Mouse (Mus musculus) thymus, postnatal 25 days (tissue): ENCODE results near the gene Def6.
A peak's percentile ranks its signal among the peaks of the same experiment; 100 is the strongest.

Experiments used
- DNase-seq: peaks from one replicate; pipeline ENCODE4 v3.0.0; 2022

Gene Def6

DNA sequence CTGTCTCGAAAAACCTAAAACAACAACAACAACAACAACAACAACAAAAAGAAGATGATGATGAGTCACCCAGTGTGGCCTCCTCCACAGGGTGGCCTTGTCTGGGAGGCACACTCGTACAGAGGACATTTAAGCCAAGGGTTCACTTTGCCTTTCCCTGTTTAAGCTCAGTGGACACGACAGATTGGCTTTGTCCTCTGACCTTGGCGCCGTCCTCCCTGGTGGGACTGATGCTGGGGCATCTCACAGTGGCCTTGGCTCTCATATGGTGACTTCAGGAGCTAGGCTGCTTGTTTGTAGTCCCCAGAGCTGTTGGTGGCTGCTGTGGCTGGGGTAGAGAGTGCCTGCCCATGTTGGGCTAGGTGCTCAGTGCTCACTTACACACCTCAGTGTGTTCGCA, 36.6 kb downstream of the Def6 start:
- DNase-seq = no peak

DNA sequence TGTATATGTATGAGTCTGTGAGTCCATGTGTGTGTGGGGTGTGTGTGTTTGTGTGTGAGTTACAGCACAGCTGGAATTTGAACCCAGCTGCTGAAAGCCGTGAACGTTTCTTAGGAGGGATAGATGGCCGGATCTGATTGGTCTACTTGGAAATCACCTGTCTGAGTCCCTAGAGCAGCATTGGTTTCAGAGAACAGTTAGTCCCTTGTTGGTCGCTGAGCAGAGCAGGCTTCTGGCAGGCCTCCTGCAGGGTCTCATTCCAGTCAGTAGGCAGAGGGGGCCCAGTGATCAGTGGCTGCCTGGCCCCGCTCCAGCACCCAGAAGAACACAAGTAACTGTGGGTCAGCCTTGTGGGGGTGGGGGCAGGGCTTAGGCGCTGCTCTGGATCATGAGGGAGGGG, 37.1 kb downstream of the Def6 start:
- DNase-seq = no peak

DNA sequence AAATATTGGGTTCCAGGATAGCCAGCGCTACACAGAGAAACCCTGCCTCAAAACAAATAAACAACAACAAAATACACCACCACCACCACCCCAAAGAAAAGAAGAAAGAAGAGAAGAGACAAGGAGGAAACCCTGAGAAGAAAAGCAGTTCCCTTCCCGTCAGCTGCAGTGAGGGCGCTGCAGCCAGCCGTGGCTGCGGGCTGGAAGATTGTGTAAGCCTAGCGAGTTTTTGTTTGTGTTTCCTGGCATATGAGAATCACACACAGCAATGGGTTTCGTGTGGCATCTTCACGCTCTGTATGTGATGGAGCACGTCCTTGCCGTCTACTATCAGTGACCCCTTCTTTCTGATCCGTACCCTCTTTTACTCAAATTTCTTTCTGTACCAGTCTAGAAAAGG, 39.1 kb downstream of the Def6 start:
- no peak for DNase-seq

DNA sequence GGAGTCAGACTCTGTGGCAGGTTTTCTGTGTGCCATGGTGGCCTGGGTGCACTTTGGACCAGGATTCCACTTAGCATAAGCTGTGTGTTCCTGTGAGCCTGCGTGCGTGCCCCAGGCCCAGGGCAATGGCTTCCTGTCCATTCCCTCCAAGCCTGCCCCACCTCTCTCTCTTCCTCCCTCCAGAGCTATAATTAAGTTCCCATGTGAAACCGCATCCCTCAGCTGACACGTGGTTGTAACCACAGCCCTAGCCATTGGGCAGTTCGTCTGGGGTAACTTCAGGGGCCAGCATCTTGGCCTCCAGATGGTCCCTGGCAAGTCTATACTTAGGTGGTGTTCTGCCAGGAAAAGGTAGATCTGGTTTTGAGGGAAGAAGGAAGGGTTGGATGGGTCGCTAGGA, 40.0 kb downstream of the Def6 start:
- DNase-seq = no peak

DNA sequence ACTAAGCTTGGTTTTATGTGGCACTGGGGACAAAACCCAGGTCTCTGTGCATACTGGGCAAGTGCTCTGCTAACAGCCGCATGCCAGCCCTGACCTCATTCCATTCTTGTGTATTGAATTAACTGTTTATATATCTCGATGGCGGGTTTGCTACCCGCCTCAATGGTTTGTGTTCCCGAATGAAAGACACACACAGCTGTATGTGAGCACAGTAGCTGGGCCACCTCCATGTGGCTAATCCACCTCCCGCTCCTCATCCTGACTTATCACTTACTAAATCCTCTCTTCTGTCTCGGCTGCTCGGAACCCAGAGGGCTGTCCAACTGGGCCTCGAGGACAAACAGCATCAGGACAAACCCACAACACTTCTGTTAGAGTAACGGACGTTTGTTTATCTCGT, 41.5 kb downstream of the Def6 start:
- no peak for DNase-seq

DNA sequence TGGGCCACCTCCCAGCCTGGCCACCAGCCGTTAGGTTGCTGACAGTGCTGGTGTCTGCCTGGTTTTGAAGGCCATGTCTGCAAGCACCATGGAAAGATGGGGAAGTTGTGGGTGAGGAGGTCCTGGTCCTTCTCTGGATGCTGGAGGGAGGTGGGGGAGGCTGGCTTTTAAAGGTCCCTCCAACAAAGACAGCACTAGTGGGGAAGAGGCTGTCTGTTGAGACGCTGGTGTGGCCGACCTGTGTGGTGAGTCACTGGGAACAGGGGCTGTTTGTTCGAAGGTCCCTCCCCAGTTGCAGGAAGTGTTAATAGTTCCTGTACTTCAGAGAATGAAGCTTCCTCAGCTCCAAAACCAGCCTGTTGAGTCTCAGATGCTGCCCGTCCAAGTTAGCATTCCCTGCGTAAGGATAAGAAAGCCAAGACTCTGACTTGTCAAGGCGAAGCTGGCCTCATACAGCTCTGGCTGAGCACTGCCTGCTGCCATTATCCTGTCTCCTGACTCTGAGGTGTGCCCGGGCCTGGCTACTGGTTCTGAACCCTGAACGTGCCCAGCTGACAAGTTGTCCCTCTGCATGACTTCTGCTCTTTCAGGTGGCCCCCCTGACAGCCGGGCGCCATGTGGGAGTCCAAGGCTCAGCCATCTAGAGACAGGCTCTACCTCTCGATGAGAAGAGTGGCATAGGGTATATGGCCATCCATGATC, 44.2 kb downstream of the Def6 start:
- DNase-seq = no peak

DNA sequence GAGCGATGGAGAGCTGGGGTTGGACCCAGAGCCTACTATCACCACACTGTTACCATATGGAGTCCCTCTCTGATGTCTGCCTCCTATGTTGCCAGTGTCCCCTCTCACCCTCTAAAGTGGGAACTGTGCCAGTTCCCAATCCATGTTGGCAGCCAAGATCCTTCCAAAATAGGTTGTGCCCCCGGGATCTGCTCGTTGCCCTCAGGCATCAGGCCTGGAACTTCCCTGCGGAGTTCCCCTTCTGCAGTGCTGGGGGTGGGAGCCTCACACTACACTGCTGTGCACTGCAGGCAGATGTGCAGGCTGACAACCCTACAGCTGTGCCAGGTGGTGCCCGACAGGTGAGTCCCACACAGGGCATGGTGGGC, 44.7 kb downstream of the Def6 start:
- no peak for DNase-seq

DNA sequence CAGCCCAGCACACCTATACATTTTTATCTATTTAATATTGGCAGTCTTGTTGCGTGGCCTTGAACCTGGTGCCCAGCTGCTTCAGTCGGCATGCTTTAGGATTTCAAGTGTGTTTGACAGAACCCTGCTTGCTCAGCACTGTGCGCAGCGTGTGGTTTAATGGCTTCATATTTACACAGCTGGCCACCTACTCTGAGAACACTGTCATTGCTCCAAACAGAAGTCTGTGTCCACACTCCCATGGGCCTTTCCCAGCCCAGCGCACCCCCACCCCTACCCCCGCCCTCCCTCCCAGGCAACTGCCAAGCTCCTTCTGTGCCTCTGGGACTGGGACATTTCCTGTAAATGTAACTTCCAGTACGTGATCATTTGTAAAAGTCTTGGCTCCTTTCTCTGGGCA, 45.6 kb downstream of the Def6 start:
- DNase-seq = no peak

DNA sequence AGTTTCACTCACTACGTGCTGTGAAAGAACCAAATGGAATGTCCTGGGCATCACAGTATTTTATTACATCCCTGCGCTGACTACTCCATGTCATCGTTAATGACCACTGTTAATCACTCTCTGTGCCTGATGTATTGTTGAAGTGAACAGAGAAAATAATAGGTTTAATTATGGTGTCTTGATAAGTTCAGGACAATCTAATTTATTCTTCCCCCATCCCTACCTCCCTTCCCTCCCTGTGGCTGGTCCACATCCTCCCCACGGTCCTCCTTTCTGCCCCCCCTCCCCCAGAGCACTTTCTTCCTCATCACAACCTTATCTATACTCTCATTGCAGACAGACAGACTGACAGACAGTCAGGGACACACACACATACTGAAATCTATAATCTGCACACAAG, 47.2 kb downstream of the Def6 start:
- no peak for DNase-seq

DNA sequence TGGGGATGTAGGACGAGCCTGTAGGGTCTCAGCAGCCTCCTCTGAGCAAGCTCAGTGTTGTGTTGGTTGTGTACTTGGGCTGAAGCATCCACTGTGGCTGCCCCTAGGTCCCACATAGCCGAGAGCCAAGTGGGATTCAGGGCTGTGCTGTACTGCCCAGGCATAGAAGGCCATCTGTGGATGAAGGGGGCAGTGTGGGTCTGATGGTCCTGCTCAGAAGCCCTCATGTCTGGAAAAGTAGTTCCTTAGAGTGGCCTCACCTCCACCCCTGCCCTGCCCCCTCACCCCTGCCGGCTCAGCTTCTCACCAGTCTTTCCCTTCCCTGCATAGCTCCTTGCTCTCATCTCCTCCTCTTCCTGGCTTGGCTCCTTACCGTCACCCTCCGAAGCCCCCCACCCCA, 48.1 kb downstream of the Def6 start:
- DNase-seq = peak; percentile 18

DNA sequence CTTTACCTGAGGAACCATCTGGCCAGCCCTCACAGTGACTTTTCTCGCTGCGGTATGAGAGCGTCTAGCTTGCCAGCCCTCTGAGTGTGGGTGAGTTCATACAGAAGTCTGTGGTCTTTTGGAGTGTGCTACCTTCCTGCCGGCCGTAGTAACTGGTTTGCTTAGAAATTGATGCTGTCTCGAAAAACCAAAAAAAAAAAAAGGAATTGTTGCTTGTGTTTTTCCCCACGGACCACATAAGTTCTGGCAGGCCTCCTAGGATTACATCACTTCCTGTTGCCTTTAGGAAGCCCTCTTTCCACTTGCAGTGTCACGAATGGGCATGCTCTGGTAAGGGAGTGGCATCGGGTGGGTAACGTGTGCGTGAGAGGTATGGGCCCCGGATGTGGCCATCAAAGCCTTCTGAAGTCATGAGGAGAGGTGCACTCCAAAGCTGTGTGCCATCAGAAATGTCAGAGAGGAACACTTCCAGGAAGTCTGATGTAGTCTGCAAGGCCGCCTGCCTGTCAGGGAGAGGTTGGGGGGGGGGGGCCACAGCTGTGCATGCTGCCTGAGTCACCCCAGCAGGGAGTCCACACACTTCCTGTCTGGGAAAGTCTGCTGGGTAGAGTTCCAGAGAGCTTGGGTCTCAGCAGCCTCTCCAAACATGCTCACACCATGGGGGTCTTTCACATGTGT, 49.2 kb downstream of the Def6 start:
- peak; percentile 73 for DNase-seq

DNA sequence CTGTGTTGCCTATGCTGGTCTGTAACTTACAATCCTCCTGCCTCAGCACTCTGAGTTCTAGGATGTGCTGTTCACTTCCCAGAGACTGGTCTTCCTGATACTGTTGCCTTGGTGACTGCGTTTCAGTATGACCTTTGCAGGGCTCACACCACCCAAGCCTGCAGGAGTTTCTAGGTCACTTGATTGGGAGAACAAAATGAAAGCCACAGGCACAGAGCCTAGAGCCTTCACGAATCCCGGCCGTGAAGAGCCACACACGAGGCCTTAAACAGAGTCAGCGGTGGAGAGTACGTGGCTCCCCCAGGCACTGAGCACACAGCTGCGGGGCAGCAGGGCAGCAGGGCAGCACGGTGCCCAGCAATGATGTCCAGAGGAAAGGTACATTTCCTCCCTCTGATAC, 50.7 kb downstream of the Def6 start:
- no peak for DNase-seq

DNA sequence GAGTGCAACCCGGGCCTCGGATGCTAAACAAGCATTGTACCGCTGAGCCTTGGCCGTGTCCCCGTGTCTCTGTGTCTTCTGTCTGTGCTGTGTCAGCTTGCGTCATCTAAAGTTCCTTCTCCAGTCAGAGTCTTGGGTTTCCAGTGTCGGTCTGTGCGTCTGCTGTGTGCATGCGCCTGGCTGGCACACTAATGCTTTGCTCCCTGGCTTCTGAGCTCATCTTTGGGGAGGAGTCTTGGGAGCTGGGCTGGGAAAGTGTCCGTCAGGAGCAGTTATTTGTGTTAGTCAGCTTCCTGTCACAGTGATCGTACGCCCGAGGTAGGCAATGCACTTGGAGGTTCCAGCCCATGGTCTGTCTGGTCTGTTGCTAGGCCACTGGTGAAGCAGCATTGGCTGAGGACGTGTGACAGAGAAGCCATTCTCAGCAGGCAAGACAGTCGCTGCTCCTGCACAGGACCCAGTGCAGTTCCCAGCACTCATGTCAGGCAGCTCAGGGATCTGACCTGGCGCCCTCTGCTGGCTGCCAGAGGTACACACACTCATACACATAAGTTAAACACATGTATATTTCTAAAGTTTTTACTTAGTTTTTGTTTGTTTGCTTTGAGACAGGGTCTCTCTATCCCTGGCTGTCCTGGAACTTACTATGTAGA, 52.4 kb downstream of the Def6 start:
- peak; percentile 49 for DNase-seq

DNA sequence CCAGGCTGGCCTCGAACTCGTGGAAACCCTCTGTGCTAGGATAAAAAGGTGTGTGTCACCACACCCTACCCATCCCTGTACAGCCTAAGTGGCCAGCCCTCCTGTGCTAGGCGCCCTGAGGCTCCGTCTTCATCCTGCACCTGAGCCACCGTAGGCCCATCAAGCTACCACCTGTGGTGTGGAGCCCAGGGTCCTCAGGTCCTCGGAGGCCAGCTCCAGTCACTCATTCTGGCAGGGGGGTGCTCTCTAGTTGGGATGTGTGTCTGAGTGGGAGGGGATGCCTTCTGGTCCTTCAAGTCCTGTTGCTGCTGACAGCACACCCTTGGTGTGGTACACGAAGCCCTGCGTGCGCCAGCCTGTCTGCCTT, 52.9 kb downstream of the Def6 start:
- no peak for DNase-seq

DNA sequence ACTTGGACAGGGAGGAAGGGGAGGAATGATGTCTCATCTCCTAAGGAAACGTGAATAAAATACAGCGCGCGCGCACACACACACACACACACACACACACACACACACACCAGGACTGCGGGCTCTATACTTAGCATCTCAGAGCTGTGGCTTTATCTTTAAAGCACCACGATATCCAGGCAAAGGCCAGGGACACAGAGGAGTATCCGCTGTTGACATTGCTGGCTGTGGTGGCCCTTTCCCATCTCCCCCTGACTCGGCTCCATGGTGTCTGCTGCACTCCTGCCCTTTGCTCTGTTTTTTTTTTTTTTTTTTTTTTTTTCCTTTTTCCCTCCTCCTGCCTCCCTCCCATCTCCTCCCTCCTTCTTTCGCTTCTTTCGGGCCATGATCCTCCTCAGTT, 54.2 kb downstream of the Def6 start:
- DNase-seq = no peak

DNA sequence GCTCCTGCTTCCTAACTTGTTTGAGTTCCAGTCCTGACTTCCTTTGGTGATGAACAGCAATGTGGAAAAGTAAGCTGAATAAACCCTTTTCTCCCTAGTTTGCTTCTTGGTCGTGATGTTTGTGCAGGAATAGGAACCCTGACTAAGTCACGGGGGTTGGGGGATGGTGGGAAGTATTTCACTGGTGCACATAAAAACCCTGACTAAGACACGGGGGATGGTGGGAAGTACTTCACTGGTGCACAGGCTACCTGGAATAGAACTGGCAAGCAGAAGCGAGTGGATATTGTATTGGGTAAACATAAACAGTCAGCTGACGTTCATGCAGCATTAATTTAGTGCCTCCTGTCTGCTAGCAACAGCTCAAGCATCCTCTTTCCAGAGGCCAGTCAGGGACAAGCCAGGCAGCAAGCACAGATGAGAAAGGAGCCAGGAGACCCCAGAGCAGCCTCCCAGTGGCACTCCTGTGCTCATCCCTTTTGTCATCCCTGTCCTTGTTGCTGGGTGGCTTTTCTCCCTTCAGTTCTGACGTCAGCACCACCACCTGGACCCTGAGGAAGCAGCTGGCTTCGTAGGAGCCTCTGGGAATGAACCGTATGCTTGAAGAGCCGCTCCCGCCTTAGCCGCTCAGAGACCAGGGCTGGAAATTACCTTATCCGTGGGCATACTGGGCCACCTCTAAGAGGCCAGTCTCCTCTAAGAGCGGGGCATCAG, 55.8 kb downstream of the Def6 start:
- no peak for DNase-seq

DNA sequence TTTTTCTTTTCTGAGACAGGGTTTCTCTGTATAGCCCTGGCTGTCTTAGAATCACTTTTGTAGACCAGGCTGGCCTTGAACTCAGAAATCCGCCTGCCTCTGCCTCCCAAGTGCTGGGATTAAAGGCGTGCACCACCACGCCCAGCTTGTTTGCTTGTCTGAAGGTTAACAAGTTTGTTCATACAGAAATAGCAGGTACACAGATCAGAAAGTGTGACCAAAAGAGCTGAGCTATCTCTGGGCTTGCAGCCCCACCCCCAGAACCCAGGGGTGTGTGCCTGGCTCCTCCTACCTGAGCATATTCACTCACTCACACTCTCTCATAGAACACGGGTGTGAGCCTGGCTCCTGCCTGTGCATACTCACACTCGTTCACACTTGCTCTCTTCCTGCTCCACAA, 59.7 kb downstream of the Def6 start:
- DNase-seq = no peak

DNA sequence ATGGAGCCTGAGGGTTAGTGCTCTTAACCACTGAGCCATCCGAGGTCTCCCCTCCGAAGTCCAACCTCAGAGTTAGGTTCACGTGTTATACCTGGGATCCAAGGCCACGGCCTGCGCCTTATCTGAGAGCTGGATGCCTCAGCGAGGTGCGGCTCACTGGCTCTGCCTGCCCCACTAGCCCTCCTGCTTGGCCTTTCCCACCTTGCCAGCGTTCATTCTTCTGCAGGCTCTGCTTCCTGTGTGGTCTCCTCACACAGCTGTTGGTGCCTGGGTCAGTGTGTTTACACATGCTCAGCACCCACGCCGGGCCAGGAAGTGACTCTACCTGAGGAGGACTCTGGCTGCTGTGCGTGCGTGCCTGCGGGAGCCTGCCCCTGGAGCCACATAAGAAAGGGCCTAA, 62.6 kb downstream of the Def6 start:
- peak; percentile 45 for DNase-seq

DNA sequence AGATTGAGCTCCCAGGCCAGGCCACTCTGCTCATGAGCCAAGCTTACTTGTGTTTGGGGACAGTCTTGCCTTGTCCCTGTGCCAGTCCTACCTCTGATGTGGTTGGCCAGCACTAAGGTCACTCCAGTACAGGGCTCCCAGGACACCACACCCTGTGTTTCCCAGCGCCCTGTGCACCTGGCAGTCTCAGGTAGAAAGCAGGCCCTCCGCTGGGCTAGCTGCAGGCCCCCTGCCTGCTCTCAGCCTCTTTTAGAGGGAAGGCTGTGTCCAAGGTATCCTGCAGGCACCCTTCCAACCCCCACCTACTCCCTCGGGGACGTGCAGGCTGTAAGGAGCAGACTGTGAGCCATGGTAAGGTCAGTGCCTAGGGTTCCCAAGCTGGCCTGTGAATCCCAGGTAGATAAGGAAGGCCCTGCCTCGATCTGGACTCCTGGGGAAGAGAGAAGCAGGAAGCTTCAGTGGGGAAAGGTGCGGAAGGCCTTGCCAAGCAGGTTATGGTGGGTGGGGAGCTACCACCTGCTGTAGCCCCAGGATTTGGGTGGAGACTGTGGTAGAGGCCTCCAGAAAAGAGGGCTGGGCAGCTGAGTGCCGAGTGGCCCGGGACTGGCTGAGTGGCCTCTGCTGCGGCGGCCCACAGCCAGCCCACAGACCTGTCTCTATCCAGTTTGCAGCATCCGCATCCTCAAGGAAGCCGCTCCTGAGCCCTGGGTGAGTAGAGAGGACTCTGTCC, 64.1 kb downstream of the Def6 start:
- DNase-seq = no peak

DNA sequence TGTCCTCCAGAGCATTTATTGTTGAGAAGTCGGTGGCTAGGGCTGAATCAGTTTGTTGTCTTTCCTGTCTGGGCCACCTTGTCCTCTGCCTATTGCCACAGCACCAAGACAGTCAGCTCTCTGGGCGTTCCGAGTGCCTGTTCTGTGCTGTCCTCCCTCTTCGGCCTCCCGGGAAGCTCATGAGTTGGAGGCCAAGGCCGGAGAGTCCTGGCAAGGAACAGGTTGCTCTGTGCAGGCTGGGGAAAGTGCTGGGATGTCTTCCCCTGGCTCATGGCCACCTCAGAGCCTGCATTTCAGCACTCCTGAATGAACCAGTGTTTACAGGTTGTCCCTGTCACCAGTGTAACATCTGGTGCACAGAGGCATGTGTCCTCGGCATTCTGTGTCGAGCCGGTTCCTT, 64.7 kb downstream of the Def6 start:
- no peak for DNase-seq

DNA sequence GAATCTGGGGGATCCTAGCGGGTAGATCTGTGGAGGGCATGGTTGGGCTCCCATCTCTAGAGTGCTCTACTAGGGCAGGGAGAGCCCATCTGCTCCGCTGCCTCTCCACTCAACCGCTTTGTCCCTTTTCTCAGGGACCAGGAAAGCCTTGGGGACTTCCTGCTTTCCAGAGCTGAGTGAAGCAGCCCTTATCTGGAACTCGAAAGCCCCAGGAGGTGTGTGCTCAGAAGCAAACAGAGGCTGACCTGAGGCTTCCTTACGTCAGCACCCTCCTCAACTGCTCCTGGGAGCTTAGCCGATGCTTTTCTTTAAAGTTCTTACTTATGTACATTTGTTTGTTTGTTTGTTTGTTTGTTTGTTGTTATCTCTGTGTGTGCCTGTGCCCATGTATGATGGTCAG, 65.3 kb downstream of the Def6 start:
- no peak for DNase-seq

DNA sequence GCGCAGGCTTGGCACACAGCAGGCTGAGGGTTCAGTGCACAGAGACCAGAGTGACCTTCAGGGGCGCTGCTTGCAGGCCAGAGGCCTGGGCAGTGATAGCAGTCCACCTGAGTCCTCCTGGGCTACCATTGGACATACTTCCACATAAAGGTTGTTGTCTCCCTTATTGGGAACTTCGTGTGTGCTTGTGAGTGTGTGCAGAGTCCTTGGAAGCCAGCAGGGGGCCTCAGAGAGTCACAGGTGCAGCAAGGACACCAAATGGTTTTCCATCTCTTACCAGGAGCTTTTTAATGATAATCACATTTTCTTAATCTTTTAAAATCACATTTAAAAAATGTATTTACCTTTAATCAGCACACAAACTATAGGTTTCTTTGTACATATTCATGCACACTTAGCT, 67.2 kb downstream of the Def6 start:
- peak; percentile 45 for DNase-seq

DNA sequence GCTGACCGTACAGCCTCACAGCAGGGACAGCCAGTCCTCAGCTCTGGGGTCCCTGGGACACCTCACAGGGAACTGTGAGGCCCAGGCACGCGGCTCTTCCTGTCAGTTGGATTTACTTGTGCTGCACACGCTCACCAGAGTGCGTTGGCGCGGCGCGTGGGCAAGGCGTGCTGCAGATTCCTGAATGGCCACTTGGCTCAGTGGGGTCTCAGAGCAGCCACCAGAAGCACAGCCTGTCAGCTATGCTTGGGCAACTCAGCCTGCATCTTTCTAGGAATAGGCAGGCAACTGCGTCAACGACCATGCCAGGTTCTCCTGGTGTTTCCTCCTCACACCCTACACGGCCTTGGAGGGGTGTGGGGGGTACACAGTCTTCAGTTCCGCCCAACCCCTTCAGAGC, 69.6 kb downstream of the Def6 start:
- DNase-seq = no peak
